Mouse (Mus musculus): ENCODE measurements at regions not wholly inside any gene's neighbourhood (a gene's known extent, or its start where the extent isn't known, plus 50 kb on each side); places are given as distances from the start of the nearest gene placed in this dataset.

DNA sequence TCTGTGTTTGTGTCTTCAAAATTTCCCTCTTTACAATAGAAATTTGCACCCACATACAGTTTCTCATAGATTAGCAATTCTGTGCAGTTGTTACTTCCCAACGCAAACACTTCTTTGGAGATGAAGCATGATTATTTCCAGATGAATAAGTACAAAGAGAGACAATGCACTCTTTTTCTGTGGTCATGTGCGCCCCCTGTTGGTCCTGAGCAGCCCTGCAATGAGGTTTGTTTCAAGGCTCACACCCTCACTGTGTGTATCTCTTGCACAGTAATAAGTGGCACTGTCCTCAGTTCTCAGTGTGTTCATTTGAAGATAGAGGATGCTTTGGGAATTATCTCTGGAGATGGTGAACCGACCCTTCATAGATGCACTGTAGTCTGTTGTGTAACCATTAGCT is 368.1 kb downstream of the Adam6a start:
- peak; percentile 41 for TF ChIP-seq CTCF (IDR thresholded peaks at IDR 0.05; ENCODE audit: low read depth)
- TF ChIP-seq EP300 (IDR thresholded peaks at IDR 0.05; ENCODE audit: low read depth) = no peak
